In the genomic region with DNA sequence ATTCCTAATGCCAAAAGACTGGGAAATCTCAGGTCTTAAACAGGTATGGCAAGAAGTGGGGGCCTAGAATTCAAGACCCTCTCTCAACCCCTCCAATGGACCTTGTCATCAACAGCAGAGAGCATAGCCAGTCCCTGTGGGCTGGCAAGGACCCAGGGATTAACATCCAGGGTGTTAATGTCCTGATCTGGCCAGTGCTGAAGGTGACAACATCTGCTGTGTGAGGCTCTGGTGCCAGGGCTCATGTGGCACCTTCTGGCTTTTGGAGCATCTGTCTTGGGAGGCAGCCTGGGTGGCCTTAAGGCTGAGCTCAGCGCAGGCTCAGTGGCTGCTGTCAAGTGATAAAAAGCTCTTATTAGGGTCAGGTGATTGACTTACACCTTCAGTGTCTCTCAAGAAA, we compare ENCODE assay signal across 25 mouse cellular contexts.
"Had no signal": no experiment of that assay in that cellular context is flagged by ENCODE, and none has a peak within 500 bp of the region (broad histone marks: within the 10 kb centered on the region; RNA-seq: fewer than 3 reads in every experiment).

No protein-coding gene starts in this region.

- H3K4me1 ChIP-seq: heart, embryonic 10.5 days; heart, embryonic 12.5 days; hindbrain, embryonic 10.5 days; intestine, embryonic 15.5 days; limb, embryonic 10.5 days; limb, embryonic 12.5 days; liver, embryonic 13.5 days; liver, embryonic 15.5 days had no signal

- ATAC-seq: inflammation-experienced regulatory T-cells, adult 6 months; intestine, embryonic 15.5 days; intestine, postnatal 0 days had no signal

- H3K27me3 ChIP-seq: heart, embryonic 12.5 days; intestine, embryonic 15.5 days; liver, embryonic 13.5 days; liver, embryonic 15.5 days had no signal

- H3K4me2 ChIP-seq: heart, embryonic 12.5 days; hindbrain, embryonic 14.5 days; intestine, embryonic 15.5 days; limb, embryonic 12.5 days; liver, embryonic 11.5 days; liver, embryonic 13.5 days; liver, embryonic 15.5 days had no signal

- H3K36me3 ChIP-seq: heart, embryonic 10.5 days; heart, embryonic 12.5 days; hindbrain, embryonic 10.5 days; intestine, embryonic 15.5 days; limb, embryonic 10.5 days; limb, embryonic 12.5 days; liver, embryonic 13.5 days; liver, embryonic 15.5 days had no signal

- H3K9me3 ChIP-seq: heart, embryonic 10.5 days; hindbrain, embryonic 10.5 days; intestine, embryonic 15.5 days; limb, embryonic 10.5 days; liver, embryonic 15.5 days had no signal

- H3K4me3 ChIP-seq: gastrocnemius, adult 2 months; heart, embryonic 10.5 days; heart, embryonic 12.5 days; hindbrain, embryonic 10.5 days; intestine, embryonic 15.5 days; layer of hippocampus, adult 2 months; limb, embryonic 10.5 days; limb, embryonic 12.5 days; liver, embryonic 13.5 days; liver, embryonic 15.5 days had no signal

- H3K9ac ChIP-seq: heart, embryonic 12.5 days; hindbrain, embryonic 14.5 days; intestine, embryonic 15.5 days; limb, embryonic 12.5 days; liver, embryonic 13.5 days; liver, embryonic 15.5 days had no signal

- DNase-seq: gastrocnemius, adult 2 months; gastrocnemius, postnatal 10 days; gastrocnemius, postnatal 25 days; heart, adult 18-20 months; heart, postnatal 10 days; heart, postnatal 4 days; kidney, adult 18-20 months; kidney, adult 8-10 months; kidney, postnatal 10 days; kidney, postnatal 25 days; kidney, postnatal 4 days; liver; liver, embryonic 13.5 days had no signal

- H3K27ac ChIP-seq: gastrocnemius, adult 2 months; heart, embryonic 10.5 days; hindbrain, embryonic 10.5 days; hindbrain, embryonic 14.5 days; intestine, embryonic 15.5 days; layer of hippocampus, adult 2 months; limb, embryonic 10.5 days; limb, embryonic 12.5 days; liver, embryonic 13.5 days; liver, embryonic 15.5 days had no signal
